Mouse (Mus musculus): Measurements from ENCODE around the gene Gm43951. TPM values are rescaled to one million over a fixed set of nuclear protein-coding genes. Genes with fewer than 3 reads are reported as not detected.
"Not testable (repeated sequence)": the region's sequence is repeated elsewhere in the genome, so short reads cannot be mapped to it uniquely, and the experiment has no call there.

Gm43951 gene
- polyA plus RNA-seq, 1 experiment = 0.32 TPM

GRCm38 (mm10) chr11:72175966-72176365 lies 30.7 kb downstream of the Gm43951 start:
- Histone ChIP-seq H3K4me3 (replicated peaks; ENCODE audit: extremely low read depth, low read depth, low read length) (no peak overlapping the region), H3K4me1 (ENCODE audit: control insufficient read depth, insufficient read depth, low read length) (no peaks in the 10 kb centered on the region)
- WGBS = 87% methylated on average over 5 of the region's 5 CpGs
- no peak for DNase-seq
- TF ChIP-seq POLR2A (IDR thresholded peaks at IDR 0.05; ENCODE audit: borderline replicate concordance, extremely low read depth, low read depth, low read length) = no peak
- no peak for TF ChIP-seq CTCF (IDR thresholded peaks at IDR 0.05; ENCODE audit: insufficient read depth, low read length)

GRCm38 (mm10) chr11:72174721-72175120 lies 31.9 kb downstream of the Gm43951 start:
- no peaks in the 10 kb centered on the region for H3K4me1 ChIP-seq (ENCODE audit: control insufficient read depth, insufficient read depth, low read length)
- 96% methylated on average over 6 of the region's 6 CpGs for WGBS
- TF ChIP-seq POLR2A (IDR thresholded peaks at IDR 0.05; ENCODE audit: borderline replicate concordance, extremely low read depth, low read depth, low read length) (no peak), CTCF (IDR thresholded peaks at IDR 0.05; ENCODE audit: insufficient read depth, low read length) (no peak)
- H3K4me3 ChIP-seq (replicated peaks; ENCODE audit: extremely low read depth, low read depth, low read length) = no peak overlapping the region
- DNase-seq = no peak

GRCm38 (mm10) chr11:72173506-72173905 lies 33.1 kb downstream of the Gm43951 start:
- WGBS = 90% methylated on average over 5 of the region's 5 CpGs
- no peak for TF ChIP-seq CTCF (IDR thresholded peaks at IDR 0.05; ENCODE audit: insufficient read depth, low read length)
- TF ChIP-seq POLR2A (IDR thresholded peaks at IDR 0.05; ENCODE audit: borderline replicate concordance, extremely low read depth, low read depth, low read length) = no peak
- H3K4me1 ChIP-seq (ENCODE audit: control insufficient read depth, insufficient read depth, low read length) = no peaks in the 10 kb centered on the region
- DNase-seq = no peak
- H3K4me3 ChIP-seq (replicated peaks; ENCODE audit: extremely low read depth, low read depth, low read length) = no peak overlapping the region

- not testable (repeated sequence) for H3K4me3 ChIP-seq (replicated peaks; ENCODE audit: extremely low read depth, low read depth, low read length); DNase-seq; H3K4me1 ChIP-seq (ENCODE audit: control insufficient read depth, insufficient read depth, low read length)
- 89% methylated on average over 4 of the region's 4 CpGs for WGBS
Observed at GRCm38 (mm10) chr11:72171906-72172305, 34.7 kb downstream of the Gm43951 start.

- 94% methylated on average over 4 of the region's 4 CpGs for WGBS
- Histone ChIP-seq H3K4me3 (replicated peaks; ENCODE audit: extremely low read depth, low read depth, low read length) (no peak overlapping the region), H3K4me1 (ENCODE audit: control insufficient read depth, insufficient read depth, low read length) (peaks cover 5% of the 10 kb centered on the region)
- TF ChIP-seq CTCF (IDR thresholded peaks at IDR 0.05; ENCODE audit: insufficient read depth, low read length) = no peak
- no peak for DNase-seq
Observed at GRCm38 (mm10) chr11:72169871-72170270, 36.8 kb downstream of the Gm43951 start.

- DNase-seq = no peak
- peaks cover 4% of the 10 kb centered on the region for H3K4me1 ChIP-seq (ENCODE audit: control insufficient read depth, insufficient read depth, low read length)
- WGBS = 75% methylated on average over 2 of the region's 2 CpGs
Observed at GRCm38 (mm10) chr11:72163198-72163597, 43.4 kb downstream of the Gm43951 start.

GRCm38 (mm10) chr11:72156624-72157023 lies 50.0 kb downstream of the Gm43951 start:
- Histone ChIP-seq H3K4me1 (ENCODE audit: control insufficient read depth, insufficient read depth, low read length) (0 out of 2 replicates have a peak, but pooled peaks cover 2% of the 10 kb centered on the region), H3K4me3 (replicated peaks; ENCODE audit: extremely low read depth, low read depth, low read length) (no peak overlapping the region)
- 57% methylated on average over 2 of the region's 2 CpGs for WGBS
- DNase-seq = no peak
- TF ChIP-seq POLR2A (IDR thresholded peaks at IDR 0.05; ENCODE audit: borderline replicate concordance, extremely low read depth, low read depth, low read length) = no peak
- TF ChIP-seq CTCF (IDR thresholded peaks at IDR 0.05; ENCODE audit: insufficient read depth, low read length) = no peak

More at GRCm38 (mm10) chr11:72163198-72163597, 43.4 kb downstream of the Gm43951 start:
- no peak overlapping the region for H3K4me3 ChIP-seq (replicated peaks; ENCODE audit: extremely low read depth, low read depth, low read length)
- no peak for TF ChIP-seq CTCF (IDR thresholded peaks at IDR 0.05; ENCODE audit: insufficient read depth, low read length)
- no peak for TF ChIP-seq POLR2A (IDR thresholded peaks at IDR 0.05; ENCODE audit: borderline replicate concordance, extremely low read depth, low read depth, low read length)

GRCm38 (mm10) chr11:72155981-72156428 lies 50.6 kb downstream of the Gm43951 start:
- DNase-seq = no peak
- no peak overlapping the region for H3K4me3 ChIP-seq (replicated peaks; ENCODE audit: extremely low read depth, low read depth, low read length)
- 82% methylated on average over 4 of the region's 4 CpGs for WGBS
- TF ChIP-seq CTCF (IDR thresholded peaks at IDR 0.05; ENCODE audit: insufficient read depth, low read length) (no peak), POLR2A (IDR thresholded peaks at IDR 0.05; ENCODE audit: borderline replicate concordance, extremely low read depth, low read depth, low read length) (no peak)
- H3K4me1 ChIP-seq (ENCODE audit: control insufficient read depth, insufficient read depth, low read length) = peaks cover 6% of the 10 kb centered on the region; the same call in 1 of the 2 replicates

- peaks cover 6% of the 10 kb centered on the region; the same call in 1 of the 2 replicates for H3K4me1 ChIP-seq (ENCODE audit: control insufficient read depth, insufficient read depth, low read length)
- 73% methylated on average over 11 of the region's 11 CpGs for WGBS
- DNase-seq = no peak
- H3K4me3 ChIP-seq (replicated peaks; ENCODE audit: extremely low read depth, low read depth, low read length) = no peak overlapping the region
- TF ChIP-seq POLR2A (IDR thresholded peaks at IDR 0.05; ENCODE audit: borderline replicate concordance, extremely low read depth, low read depth, low read length) (no peak), CTCF (IDR thresholded peaks at IDR 0.05; ENCODE audit: insufficient read depth, low read length) (no peak)
Observed at GRCm38 (mm10) chr11:72155186-72155980, 51.3 kb downstream of the Gm43951 start.

Other genes starting within 250 kb of the Gm43951 start
- gene Aipl1, start 169.3 kb downstream of the Gm43951 start, polyA plus RNA-seq (2012; rRNA removed) = 0.08 and 0.11 TPM in 2 replicates
- 1.2 and 1.8 TPM in 2 replicates for gene Pimreg, start 164.8 kb downstream of the Gm43951 start, polyA plus RNA-seq (2012; rRNA removed)
- gene Pitpnm3, start 71.1 kb downstream of the Gm43951 start, polyA plus RNA-seq (2012; rRNA removed) = 26.9 and 30.0 TPM in 2 replicates
- gene 4933427D14Rik, start 619 bp upstream of the Gm43951 start, polyA plus RNA-seq (2012; rRNA removed) = 4.1 and 5.1 TPM in 2 replicates
- 36.0 and 53.8 TPM in 2 replicates for gene Txndc17, start 707 bp upstream of the Gm43951 start, polyA plus RNA-seq (2012; rRNA removed)
- gene Med31, start 8.8 kb upstream of the Gm43951 start, polyA plus RNA-seq (2012; rRNA removed) = 7.5 and 9.5 TPM in 2 replicates
- gene Slc13a5, start 60.4 kb upstream of the Gm43951 start, polyA plus RNA-seq (2012; rRNA removed) = not detected in 2 replicates
- gene Xaf1, start 94.8 kb upstream of the Gm43951 start, polyA plus RNA-seq (2012; rRNA removed) = 28.2 and 55.3 TPM in 2 replicates
- 0.12 and 0.31 TPM in 2 replicates for gene Fbxo39, start 107.6 kb upstream of the Gm43951 start, polyA plus RNA-seq (2012; rRNA removed)
- gene Tekt1, start 155.6 kb upstream of the Gm43951 start, polyA plus RNA-seq (2012; rRNA removed) = 4.8 and 8.3 TPM in 2 replicates
- gene Smtnl2, start 204.9 kb upstream of the Gm43951 start, polyA plus RNA-seq (2012; rRNA removed) = 32.1 and 34.5 TPM in 2 replicates
- 2.9 and 7.0 TPM in 2 replicates for gene Ggt6, start 228.7 kb upstream of the Gm43951 start, polyA plus RNA-seq (2012; rRNA removed)
- gene Mybbp1a, start 234.5 kb upstream of the Gm43951 start, polyA plus RNA-seq (2012; rRNA removed) = 26.1 and 32.8 TPM in 2 replicates